Mouse (Mus musculus) ZHBTc4 (cell line): Measurements from ENCODE around the gene Gm13212.
"Not testable (repeated sequence)": the region's sequence is repeated elsewhere in the genome, so short reads cannot be mapped to it uniquely, and the experiment has no call there.

Experiments
- DNase-seq: peaks from one replicate; pipeline ENCODE4 v3.0.0-alpha.2; 2011; ENCODE audit warnings: low read depth, low spot score

The Gm13212 gene

DNA sequence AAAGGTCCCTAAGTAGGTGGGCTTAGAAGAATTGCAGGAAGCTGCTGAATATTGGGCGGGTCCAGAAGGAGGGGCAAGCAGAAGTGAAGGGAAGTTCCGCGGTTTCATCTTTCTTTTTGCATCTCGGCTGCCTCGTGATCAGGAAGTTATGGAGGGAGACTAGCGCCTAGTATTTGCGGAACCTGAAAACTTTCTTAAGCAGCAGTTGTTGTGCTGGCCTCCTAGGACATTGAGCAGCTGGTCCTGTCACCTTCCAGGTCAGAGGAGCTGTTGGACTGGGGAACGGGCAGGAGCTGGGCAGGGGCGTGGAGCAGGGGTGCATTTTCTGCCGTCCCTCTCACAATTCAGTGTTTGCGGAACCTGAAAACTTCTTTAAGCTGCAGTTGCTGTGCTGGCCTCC is at the start of gene Gm13212:
Gene Gm13212, plus strand, starts transcription at position 89 of the 400 bp plus-strand sequence.
- DNase-seq, result peak; percentile 58

DNA sequence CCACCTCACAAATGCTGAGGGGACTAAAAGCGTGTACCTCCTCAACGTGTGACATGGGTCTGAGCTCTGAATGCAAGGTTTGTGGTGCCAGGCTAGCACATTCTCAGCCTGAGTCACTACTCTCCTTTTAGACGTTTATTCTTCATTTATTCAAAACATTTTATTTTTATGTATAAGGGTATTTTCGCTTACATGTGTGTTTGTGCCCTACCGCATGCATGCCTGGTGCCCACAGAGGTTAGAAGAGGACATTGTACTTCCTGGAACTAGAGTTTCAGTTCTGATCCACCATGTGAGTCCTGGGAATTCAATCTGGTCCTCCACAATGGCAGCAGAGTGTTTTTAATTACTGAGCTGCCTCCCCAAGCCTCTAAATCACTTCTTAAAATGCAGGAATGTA is 41.1 kb upstream of the Gm13212 start:
- DNase-seq, result not testable (repeated sequence)

DNA sequence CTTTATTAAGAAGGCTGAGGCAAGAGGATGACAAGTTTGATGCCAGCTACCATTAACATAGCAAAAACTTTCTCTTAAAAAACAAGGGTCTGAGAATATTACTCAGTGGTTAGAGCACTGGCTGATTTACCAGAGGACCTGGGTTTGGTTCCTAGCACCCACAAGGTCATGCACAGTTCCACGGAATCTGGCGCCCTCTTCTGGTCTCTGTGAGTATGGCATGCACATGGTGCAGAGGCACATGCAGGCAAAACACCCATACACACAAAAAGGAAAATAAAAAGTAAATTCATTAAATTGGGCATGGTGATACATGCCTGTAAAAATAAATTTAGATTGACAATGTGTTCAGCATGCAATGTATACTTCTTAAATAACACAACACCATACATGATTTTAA is 39.9 kb upstream of the Gm13212 start:
- DNase-seq, result peak; percentile 68

DNA sequence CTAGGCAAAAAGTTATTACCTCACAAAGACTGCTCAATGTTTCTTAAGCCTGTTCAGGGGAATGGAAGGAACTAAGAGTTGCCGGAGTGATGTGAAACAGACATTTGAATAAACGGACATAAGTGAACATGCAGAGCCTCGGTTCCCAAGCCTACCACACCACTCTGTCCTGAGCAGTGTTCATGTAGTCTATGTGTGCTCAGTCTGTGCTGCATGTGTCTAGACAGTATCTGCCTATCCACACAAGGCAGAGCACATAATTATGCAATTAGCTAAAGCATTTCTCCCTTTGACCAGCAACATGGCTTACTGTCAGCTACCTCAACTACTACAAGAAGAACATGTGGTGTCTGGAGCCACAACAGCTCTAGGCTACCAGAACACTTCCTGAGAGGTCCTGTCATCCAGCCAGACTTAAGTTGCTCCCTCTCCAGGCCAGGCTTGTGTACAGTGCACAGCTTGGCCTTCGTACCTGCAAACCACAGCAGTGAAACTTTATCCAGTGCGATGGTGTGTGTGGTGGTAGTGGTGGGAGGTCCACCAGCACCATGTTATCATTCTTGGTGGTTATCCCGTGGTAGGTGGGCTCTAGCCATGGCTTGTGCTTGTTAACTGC is 39.1 kb upstream of the Gm13212 start:
- not testable (repeated sequence) for DNase-seq

DNA sequence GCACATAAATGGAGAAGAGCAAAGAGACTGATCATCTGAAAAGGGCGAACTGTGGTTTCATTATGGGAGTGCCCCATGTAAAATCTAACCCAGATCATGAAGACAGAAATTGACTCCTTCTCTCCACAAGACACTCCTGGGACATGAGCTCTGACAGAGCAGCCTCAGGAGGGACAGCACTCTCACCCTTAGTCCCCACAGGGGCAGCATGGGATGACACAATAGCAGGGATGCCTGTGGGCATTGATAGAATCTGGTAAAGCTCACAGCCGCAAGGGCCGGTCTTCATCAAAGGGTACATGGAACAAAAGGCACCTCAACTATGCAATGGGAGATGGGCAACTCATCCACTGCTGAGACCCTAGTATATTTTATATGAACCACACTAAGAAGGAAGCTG is 38.5 kb upstream of the Gm13212 start:
- not testable (repeated sequence) for DNase-seq

DNA sequence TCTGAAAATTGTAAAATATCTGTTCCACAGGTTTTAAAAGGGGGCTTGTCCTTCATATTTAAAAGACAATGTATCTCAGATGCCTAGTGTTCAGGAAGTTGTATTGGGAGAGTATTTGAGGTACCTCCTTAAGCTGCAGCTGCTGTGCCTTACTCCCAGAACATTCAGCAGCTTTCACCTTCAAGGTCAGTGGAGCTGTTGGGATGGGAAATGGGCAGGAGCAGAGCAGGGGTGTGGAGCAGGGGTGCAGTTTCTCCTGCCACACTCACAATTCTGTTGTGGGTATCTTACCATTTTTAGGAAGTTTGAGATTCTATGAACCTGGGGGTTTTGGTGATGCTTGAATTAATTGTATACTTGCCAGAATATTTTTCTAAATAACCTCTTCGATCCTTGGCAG is 28.3 kb upstream of the Gm13212 start:
- DNase-seq, result peak; percentile 57

DNA sequence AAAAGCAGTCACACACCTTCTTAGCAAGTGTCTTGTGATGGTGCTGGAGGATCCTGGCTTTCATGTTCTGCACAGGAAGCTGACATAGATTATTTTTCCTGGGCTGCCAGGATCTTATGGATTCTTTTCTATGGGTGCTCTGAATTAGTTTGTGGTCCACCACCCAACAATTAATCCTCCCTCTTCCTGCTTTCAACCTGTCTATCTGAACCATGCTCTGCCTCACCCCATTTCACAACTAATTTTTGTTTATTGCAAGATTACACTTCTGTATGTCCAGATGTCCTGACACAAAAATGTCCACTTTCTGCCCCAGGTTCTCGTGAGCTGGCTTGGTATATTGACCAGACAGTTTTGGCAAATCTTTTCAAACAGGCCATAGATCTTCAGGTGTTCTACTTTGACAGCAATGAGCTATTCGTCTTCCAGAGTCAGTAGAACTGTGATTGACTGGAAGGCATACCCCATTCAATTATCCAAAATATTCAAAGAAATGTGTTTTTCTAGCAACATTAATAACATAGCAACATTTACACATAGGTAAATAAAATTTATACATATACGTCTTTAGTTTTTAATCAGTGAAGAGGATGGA is 25.4 kb upstream of the Gm13212 start:
- no peak for DNase-seq

DNA sequence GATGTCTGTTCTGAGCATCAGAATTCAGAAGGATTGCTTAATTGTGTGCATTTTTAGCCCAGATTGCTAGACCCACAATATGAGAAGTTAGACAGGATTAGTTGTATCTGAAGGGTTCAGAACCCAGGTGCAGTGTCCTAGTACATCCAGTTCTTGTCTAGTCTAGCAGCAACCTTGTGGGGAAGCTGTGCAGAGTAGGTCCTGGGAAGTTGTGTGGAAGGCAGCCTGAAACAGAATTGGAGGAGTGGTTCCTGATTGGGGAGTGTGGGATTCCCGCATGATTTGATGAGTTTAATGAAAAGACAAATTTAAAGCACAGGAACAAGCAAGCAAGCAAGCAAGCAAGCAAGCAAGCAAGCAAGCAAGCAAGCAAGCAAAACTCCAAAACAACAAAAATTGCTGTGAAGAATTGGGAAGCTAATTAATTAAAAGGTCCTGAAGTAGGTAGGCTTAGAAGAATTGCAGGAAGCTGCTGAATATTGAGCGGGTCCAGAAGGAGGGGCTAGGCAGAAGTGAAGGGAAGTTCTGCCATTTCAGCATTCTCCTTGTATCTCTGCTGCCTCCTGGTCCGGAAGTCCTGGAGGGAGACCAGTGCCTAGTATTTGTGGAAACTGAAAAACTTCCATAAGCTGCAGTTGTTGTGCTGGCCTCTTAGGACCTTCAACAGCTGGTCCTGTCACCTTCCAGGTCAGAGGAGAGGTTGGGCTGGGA is 20.7 kb upstream of the Gm13212 start:
- DNase-seq, result peak; percentile 70

DNA sequence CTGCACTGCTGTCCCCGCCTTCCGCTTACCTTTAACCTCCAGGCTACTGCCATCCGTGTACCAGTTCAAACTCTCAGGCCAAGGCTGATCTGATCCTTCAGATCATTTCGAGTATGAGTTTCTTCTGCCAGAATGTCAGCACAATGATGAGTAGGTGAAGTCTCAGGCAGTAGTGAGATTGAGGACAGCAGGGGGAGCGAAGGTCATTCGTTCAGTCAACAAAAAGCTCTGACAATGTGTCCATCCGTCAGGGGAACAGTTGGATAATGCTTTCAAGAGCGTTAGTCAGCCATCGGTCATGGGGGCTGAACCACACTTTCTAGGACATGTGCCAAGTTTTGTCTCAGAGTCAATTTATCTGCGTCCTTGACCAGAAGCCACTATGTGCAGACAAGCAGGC is 14.5 kb upstream of the Gm13212 start:
- not testable (repeated sequence) for DNase-seq

DNA sequence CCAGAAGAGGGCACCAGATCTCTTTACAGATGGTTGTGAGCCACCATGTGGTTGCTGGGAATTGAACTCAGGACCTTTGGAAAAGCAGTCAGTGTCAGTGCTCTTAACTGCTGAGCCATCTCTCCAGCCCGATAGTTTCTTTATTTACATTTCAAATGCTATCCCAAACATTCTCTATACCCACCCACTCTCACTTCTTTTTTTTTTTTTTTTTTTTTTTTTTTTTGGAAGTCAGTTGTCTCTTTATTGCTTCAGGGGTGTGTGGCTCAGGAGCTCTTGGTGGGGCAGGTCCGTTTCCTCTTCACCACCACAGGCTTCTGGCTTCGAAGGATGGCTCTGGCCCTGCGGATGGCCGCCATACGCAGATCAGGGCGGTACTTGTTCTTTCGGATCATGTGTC is 8.3 kb upstream of the Gm13212 start:
- DNase-seq, result peak; percentile 56

DNA sequence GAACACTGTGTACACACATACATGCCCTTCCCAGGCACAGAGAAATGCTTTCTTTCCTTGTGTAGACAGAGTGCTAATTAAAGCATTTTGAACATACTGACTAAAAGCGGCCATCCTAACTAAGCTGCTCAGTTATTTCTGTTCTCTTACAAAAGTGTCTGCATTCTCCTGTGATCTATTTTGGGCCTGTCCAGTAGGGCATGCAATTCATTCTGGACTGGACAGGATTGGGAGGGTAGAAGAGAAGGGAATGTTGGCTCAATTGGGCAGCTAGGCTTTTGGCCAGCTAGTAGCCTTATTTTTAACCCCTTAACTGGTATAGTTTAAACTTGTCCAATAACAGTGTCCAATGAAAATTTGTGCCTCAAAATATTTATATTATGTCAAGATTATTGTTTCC is 4.6 kb upstream of the Gm13212 start:
- DNase-seq, result not testable (repeated sequence)

DNA sequence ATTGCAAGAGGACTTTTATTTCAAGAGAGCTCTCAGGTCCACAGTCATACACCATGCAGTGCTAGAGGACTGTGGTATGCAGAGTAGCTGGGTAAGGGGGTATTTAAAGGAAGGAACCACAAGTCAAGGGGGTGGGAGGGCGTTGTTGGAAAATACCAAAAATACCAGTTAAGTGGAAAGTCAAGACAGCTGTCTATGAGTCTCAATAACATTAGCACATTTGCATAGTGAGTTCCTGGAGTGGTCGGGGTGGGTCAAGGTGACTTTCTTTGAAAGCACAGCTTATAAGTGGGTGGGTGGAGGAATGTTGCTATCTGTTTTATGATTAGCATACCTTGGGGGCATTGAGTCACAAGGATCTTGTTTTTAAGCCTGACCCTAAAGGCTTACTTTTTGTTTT is 1.1 kb downstream of the Gm13212 start:
- DNase-seq, result peak; percentile 58

DNA sequence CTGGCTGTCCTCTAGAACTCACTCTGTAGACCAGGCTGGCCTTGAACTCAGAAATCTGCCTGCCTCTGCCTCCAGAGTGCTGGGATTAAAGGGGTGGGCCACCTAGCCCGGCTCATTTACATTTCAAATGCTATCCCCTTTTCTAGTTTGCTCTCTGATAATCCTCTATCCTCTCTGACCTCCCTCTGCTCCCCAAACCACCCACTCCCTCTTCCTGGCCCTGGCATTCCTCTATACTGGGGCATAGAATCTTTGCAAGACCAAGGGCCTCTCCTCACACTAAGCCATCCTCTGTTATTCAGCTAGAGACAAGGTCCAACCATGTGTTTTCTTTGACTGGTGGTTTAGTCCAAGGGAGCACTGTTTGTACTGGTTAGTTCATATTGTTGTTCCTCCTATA is 9.2 kb downstream of the Gm13212 start:
- peak; percentile 72 for DNase-seq

DNA sequence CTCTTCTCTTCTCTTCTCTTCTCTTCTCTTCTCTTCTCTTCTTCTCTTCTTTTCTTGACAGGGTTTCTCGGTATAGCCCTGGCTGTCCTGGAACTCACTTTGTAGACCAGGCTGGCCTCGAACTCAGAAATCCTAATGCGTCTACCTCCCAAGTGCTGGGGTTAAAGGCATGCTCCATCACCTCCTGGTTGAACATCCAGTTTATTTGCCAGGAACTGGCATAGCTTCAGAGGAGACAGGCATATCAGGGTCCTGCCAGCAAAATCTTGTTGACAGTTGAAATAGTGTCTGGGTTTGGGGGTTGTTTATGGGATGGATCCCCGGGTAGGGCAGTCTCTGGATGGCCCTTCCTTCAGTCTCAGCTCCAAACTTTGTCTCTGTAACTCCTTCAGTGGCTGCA is 9.8 kb downstream of the Gm13212 start:
- DNase-seq, result not testable (repeated sequence)

DNA sequence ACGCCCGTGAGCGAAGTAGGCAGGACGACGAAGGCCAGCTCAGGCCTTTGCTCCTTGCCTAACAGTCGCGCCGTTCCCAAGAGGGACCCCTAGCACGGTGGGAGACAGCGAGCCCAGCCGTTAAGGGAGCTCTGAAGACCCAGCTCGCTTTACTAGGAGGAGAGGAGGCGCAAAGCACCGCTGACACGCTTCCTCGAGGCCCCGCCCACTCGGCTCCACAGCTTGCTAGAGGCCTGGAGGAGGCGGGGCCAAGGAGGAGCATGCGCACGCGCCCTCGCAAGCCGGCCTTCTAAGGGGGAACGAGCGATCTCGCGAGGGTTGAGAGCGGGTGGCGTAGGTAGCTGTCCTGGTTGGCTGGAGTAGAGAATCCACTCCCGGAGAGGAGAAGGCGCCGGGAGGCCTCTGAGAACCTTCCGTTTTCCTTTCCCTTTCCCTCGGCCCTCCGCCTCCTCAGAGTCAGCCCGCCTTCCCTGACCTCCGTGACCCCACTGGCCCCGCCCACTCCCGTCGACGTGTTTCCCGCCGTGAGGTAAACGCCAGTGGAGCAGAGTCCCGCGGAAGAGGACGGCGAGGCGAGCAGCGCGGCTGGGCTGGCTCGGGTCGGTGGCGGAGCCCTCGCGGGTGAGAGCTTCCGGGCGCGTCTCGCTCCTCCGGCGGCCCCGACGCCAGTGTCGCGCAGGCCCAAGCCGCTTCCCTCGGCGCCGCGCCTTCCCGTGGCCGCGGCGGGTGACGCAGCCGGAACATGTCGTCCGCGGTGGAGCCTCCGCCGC is 55.6 kb downstream of the Gm13212 start:
- DNase-seq, result peak; percentile 88

DNA sequence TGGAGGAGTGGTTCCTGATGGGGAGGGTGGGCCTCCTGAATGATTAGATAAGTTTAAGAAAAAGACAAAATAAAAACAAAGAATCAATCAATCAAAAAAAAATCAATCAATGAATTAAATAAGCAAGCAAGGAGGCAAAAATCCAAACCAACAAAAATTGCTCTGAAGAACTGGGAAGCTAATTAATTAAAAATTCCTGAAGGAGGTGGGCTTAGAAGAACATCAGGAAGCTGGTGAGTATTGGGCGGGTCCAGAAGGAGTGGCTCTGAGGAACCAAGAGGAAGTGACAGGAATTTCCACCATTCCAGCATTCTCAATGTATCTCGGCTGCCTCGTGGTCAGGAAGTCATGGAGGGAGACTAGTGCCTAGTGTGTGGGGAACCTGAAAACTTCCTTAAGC is 85.4 kb downstream of the Gm13212 start, which contains the start of gene Zfp980:
Gene Zfp980, plus strand, starts transcription at position 301 of the 400 bp plus-strand sequence.
- not testable (repeated sequence) for DNase-seq

DNA sequence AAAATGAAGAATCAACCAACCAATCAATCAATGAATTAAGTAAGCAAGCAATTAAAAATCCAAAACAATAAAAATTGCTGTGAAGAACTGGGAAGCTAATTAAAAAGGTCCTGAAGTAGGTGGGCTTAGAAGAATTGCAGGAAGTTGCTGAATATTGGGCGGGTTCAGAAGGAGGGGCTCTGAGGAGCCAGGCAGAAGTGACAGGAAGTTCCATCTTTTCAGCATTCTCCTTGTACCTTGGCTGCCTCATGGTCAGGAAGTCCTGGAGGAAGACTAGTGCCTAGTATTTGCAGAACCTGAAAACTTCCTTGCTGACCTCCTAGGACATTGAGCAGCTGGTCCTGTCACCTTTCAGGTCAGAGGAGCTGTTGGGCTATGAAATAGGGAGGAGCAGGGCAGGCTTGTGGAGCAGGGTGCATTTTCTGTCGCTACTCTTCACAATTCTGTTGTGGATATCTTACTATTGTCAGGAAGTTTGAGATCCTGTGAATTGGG is 89.4 kb downstream of the Gm13212 start:
- DNase-seq, result peak; percentile 31
